Mouse (Mus musculus): ENCODE data around the gene Mcee. TPM values are rescaled to one million over a fixed set of nuclear protein-coding genes. Genes with fewer than 3 reads are reported as not detected.
A peak's percentile ranks its signal among the peaks of the same experiment; 100 is the strongest.

The Mcee gene
- 100 to 1,000 TPM; 181 to 187 TPM for total RNA-seq (2021)

- peak; percentile 95 for DNase-seq (ENCODE audit: low spot score)
- intact Hi-C loops (cut with DNase I): loop anchor here (1.0 to 10.0 kb wide), 3 partner anchors 17 to 537 kb away; partner anchors contain the start of gene Fan1
Observed at GRCm38 (mm10) chr7:64392122-64392818, at the start of gene Mcee, which contains the start of gene Mphosph10. Gene Mcee (plus strand): TSS chr7:64392607. Gene Mphosph10 (minus strand): TSS chr7:64392268.

GRCm38 (mm10) chr7:64347813-64348212 lies 44.6 kb upstream of the Mcee start:
- DNase-seq (ENCODE audit: low spot score): no peak
- intact Hi-C loops (cut with DNase I): no loop called here

GRCm38 (mm10) chr7:64349147-64349861 lies 43.1 kb upstream of the Mcee start:
- DNase-seq (ENCODE audit: low spot score): no peak
- intact Hi-C loops (cut with DNase I): no loop called here

GRCm38 (mm10) chr7:64351087-64351486 lies 41.3 kb upstream of the Mcee start:
- DNase-seq (ENCODE audit: low spot score): no peak

GRCm38 (mm10) chr7:64354206-64354605 lies 38.2 kb upstream of the Mcee start:
- DNase-seq (ENCODE audit: low spot score): no peak
- intact Hi-C loops (cut with DNase I): no loop called here

More at GRCm38 (mm10) chr7:64351087-64351486, 41.3 kb upstream of the Mcee start:
- intact Hi-C loops (cut with DNase I): no loop called here

GRCm38 (mm10) chr7:64356661-64357060 lies 35.7 kb upstream of the Mcee start:
- DNase-seq (ENCODE audit: low spot score): no peak
- intact Hi-C loops (cut with DNase I): no loop called here

GRCm38 (mm10) chr7:64357405-64357804 lies 35.0 kb upstream of the Mcee start:
- intact Hi-C loops (cut with DNase I): no loop called here
- peak; percentile 14 for DNase-seq (ENCODE audit: low spot score)

GRCm38 (mm10) chr7:64358666-64359065 lies 33.7 kb upstream of the Mcee start:
- no peak for DNase-seq (ENCODE audit: low spot score)
- intact Hi-C loops (cut with DNase I): no loop called here

- DNase-seq (ENCODE audit: low spot score): no peak
- intact Hi-C loops (cut with DNase I): no loop called here
Observed at GRCm38 (mm10) chr7:64359943-64360585, 32.3 kb upstream of the Mcee start.

GRCm38 (mm10) chr7:64360586-64360945 lies 31.8 kb upstream of the Mcee start:
- intact Hi-C loops (cut with DNase I): no loop called here
- DNase-seq (ENCODE audit: low spot score): no peak

- no peak for DNase-seq (ENCODE audit: low spot score)
- intact Hi-C loops (cut with DNase I): no loop called here
Observed at GRCm38 (mm10) chr7:64365863-64366262, 26.5 kb upstream of the Mcee start.

GRCm38 (mm10) chr7:64369841-64370240 lies 22.6 kb upstream of the Mcee start:
- no peak for DNase-seq (ENCODE audit: low spot score)
- intact Hi-C loops (cut with DNase I): loop anchor here (5.0 kb wide), 1 partner anchor 83 kb away; the partner anchor contains the start of gene Mtmr10

GRCm38 (mm10) chr7:64371940-64372878 lies 20.2 kb upstream of the Mcee start:
- intact Hi-C loops (cut with DNase I): loop anchor here (2.0 to 5.0 kb wide), 2 partner anchors 45 to 85 kb away; partner anchors contain the start of gene Mtmr10
- no peak for DNase-seq (ENCODE audit: low spot score)

- intact Hi-C loops (cut with DNase I): loop anchor here (2.0 to 5.0 kb wide), 2 partner anchors 46 to 86 kb away; partner anchors contain the start of gene Mtmr10
- no peak for DNase-seq (ENCODE audit: low spot score)
Observed at GRCm38 (mm10) chr7:64373147-64373829, 19.1 kb upstream of the Mcee start.

GRCm38 (mm10) chr7:64373830-64374562 lies 18.4 kb upstream of the Mcee start, which contains the start of gene Fan1:
Gene Fan1 (minus strand): TSS chr7:64374095.
- intact Hi-C loops (cut with DNase I): loop anchor here (2.0 to 5.0 kb wide), 3 partner anchors 19 to 87 kb away; partner anchors contain the start of genes Mcee, Mphosph10 and Mtmr10

GRCm38 (mm10) chr7:64391479-64391878 lies 928 bp upstream of the Mcee start:
- no peak for DNase-seq (ENCODE audit: low spot score)
- intact Hi-C loops (cut with DNase I): loop anchor here (10.0 kb wide), 1 partner anchor 537 kb away; no protein-coding TSS in a partner anchor

More at GRCm38 (mm10) chr7:64373830-64374562, 18.4 kb upstream of the Mcee start, which contains the start of gene Fan1:
- DNase-seq (ENCODE audit: low spot score): peak; percentile 63

GRCm38 (mm10) chr7:64392819-64393151 lies 378 bp downstream of the Mcee start:
- intact Hi-C loops (cut with DNase I): loop anchor here (1.0 to 10.0 kb wide), 3 partner anchors 18 to 538 kb away; partner anchors contain the start of gene Fan1
- no peak for DNase-seq (ENCODE audit: low spot score)

GRCm38 (mm10) chr7:64400725-64401124 lies 8.3 kb downstream of the Mcee start:
- intact Hi-C loops (cut with DNase I): no loop called here
- no peak for DNase-seq (ENCODE audit: low spot score)

Measured in heart, postnatal 25 days (tissue).